Mouse (Mus musculus): Measurements from ENCODE around the gene Uhrf1. TPM values are rescaled to one million over a fixed set of nuclear protein-coding genes. Genes with fewer than 3 reads are reported as not detected.

Gene Uhrf1
- polyA plus RNA-seq, 1 experiment from 2014 or later, result 51.3 TPM

GRCm38 (mm10) chr17:56372109-56372508 lies 69.0 kb downstream of the Uhrf1 start:
- Histone ChIP-seq H3K36me3 (peaks cover 23% of the 10 kb centered on the region), H3K9ac (no peak overlapping the region), H3K4me2 (no peak overlapping the region), H3K9me3 (replicated peaks) (no peaks in the 10 kb centered on the region), H3K4me1 (replicated peaks) (peaks cover 9% of the 10 kb centered on the region), H3K27me3 (no peaks in the 10 kb centered on the region), H3K27ac (no peak overlapping the region), H3K4me3 (no peak overlapping the region)
- 70% methylated on average over 4 of the region's 4 CpGs for WGBS
- no peak for ATAC-seq (replicated peaks; ENCODE audit: insufficient number of reproducible peaks, insufficient read depth, low FRiP score, low read depth)

Other genes starting within 250 kb of the Uhrf1 start
- 42.0 and 45.0 TPM in 2 replicates for gene Ubxn6, start 228.3 kb upstream of the Uhrf1 start, polyA plus RNA-seq (2015; fragmentation: Nextera tagmentation; extraction: Ambion mirVana)
- 65.8 and 86.4 TPM in 2 replicates for gene Hdgfl2, start 223.7 kb upstream of the Uhrf1 start, polyA plus RNA-seq (2015; fragmentation: Nextera tagmentation; extraction: Ambion mirVana)
- gene Plin4, start 193.5 kb upstream of the Uhrf1 start, polyA plus RNA-seq (2015; fragmentation: Nextera tagmentation; extraction: Ambion mirVana), result 0.41 and 0.57 TPM in 2 replicates
- 1.0 and 1.1 TPM in 2 replicates for gene Plin5, start 185.7 kb upstream of the Uhrf1 start, polyA plus RNA-seq (2015; fragmentation: Nextera tagmentation; extraction: Ambion mirVana)
- gene Lrg1, start 181.3 kb upstream of the Uhrf1 start, polyA plus RNA-seq (2015; fragmentation: Nextera tagmentation; extraction: Ambion mirVana), result 1.0 and 1.3 TPM in 2 replicates
- gene Sema6b, start 163.0 kb upstream of the Uhrf1 start, polyA plus RNA-seq (2015; fragmentation: Nextera tagmentation; extraction: Ambion mirVana), result 0.92 and 1.3 TPM in 2 replicates
- 6.7 and 9.2 TPM in 2 replicates for gene Tnfaip8l1, start 140.8 kb upstream of the Uhrf1 start, polyA plus RNA-seq (2015; fragmentation: Nextera tagmentation; extraction: Ambion mirVana)
- 62.3 and 80.2 TPM in 2 replicates for gene Mydgf, start 119.4 kb upstream of the Uhrf1 start, polyA plus RNA-seq (2015; fragmentation: Nextera tagmentation; extraction: Ambion mirVana)
- 19.7 and 25.7 TPM in 2 replicates for gene Dpp9, start 84.4 kb upstream of the Uhrf1 start, polyA plus RNA-seq (2015; fragmentation: Nextera tagmentation; extraction: Ambion mirVana)
- gene Fem1a, start 46.5 kb upstream of the Uhrf1 start, polyA plus RNA-seq (2015; fragmentation: Nextera tagmentation; extraction: Ambion mirVana), result 19.4 and 22.5 TPM in 2 replicates
- gene Ticam1, start 26.5 kb upstream of the Uhrf1 start, polyA plus RNA-seq (2015; fragmentation: Nextera tagmentation; extraction: Ambion mirVana), result 6.9 and 8.3 TPM in 2 replicates
- gene Plin3, start 10.4 kb upstream of the Uhrf1 start, polyA plus RNA-seq (2015; fragmentation: Nextera tagmentation; extraction: Ambion mirVana), result 61.1 and 78.3 TPM in 2 replicates
- 0.13 TPM in 1 of 2 replicates, not detected in the other for gene Arrdc5, start 3.0 kb upstream of the Uhrf1 start, polyA plus RNA-seq (2015; fragmentation: Nextera tagmentation; extraction: Ambion mirVana)
- gene Kdm4b, start 22.7 kb downstream of the Uhrf1 start, polyA plus RNA-seq (2015; fragmentation: Nextera tagmentation; extraction: Ambion mirVana), result 26.1 and 31.2 TPM in 2 replicates
- gene Ptprs, start 173.2 kb downstream of the Uhrf1 start, polyA plus RNA-seq (2015; fragmentation: Nextera tagmentation; extraction: Ambion mirVana), result 37.6 and 62.0 TPM in 2 replicates
- gene Znrf4, start 209.1 kb downstream of the Uhrf1 start, polyA plus RNA-seq (2015; fragmentation: Nextera tagmentation; extraction: Ambion mirVana), result not detected in 2 replicates

Measured in heart, embryonic 15.5 days (tissue).